Mouse (Mus musculus) yolk sac, embryonic 10.5 days (tissue): ENCODE data around the gene Rpusd3.

ENCODE experiments used
- DNase-seq: peaks from one replicate; pipeline ENCODE4 v3.0.0-alpha.2; 2017; ENCODE audit warnings: low spot score

Gene Rpusd3

GRCm38 (mm10) chr6:113429965-113430364 lies 10.8 kb upstream of the Rpusd3 start:
- DNase-seq, result no peak

- peak; percentile 67 for DNase-seq
Measured at GRCm38 (mm10) chr6:113428006-113428405, 8.9 kb upstream of the Rpusd3 start.

GRCm38 (mm10) chr6:113427397-113427796 lies 8.3 kb upstream of the Rpusd3 start:
- DNase-seq, result peak; percentile 56

GRCm38 (mm10) chr6:113426696-113427095 lies 7.6 kb upstream of the Rpusd3 start:
- no peak for DNase-seq

DNA sequence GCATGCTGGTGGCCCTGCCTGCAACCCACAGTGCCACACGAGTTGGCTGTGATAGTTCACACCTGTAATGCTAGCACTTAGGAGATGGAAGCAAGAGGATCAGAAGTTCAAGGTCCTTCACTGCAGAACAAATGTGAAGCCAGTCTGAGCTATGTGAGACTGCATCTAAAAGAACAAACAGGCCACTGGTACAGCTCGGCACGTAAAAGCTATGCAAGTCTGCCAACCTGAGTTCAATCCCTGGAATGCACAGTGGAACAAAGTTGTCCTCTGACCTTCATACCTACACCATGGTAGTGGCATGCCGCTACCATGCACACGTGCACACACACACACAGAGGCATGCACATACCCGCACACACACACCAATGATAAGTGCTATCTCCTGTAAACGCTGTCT lies 5.0 kb upstream of the Rpusd3 start:
- DNase-seq, result no peak

GRCm38 (mm10) chr6:113423000-113423399 lies 3.9 kb upstream of the Rpusd3 start:
- no peak for DNase-seq

DNA sequence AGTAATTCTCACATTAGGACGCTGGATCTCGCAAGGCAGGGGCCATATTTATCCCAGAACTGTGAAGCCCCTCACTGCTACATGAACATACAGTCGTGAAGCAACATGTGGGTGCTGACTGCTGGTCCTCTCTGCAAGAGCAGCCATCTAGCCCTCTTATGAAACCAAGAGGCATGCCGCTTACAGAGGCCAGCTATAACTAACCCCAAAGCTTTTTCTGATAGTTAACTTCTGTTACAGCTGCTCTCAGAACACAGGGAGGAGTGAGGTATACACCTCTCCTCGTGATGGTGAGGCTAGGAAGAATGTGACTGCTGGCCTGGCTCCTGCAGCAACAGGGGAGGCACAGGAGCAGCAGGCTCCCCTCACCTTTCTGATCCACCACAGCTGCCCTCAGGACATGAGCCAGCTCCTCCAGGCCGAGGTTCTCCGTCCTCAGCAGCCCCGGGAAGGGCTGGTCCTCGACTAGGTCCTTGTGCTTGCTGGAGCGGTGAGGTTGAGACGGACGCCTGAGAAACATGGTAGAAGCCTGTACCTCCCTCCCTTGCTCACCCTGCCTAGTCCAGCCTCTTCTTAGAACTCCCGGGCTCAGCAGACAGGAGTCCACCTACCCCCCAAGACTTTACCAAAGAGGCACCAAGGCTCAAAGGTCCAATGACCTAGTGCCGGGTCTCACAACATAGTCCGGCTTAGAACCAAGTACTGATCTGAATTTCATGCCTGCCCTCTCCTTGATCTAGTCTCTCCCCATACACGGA lies 520 bp downstream of the Rpusd3 start:
- DNase-seq, result no peak

DNA sequence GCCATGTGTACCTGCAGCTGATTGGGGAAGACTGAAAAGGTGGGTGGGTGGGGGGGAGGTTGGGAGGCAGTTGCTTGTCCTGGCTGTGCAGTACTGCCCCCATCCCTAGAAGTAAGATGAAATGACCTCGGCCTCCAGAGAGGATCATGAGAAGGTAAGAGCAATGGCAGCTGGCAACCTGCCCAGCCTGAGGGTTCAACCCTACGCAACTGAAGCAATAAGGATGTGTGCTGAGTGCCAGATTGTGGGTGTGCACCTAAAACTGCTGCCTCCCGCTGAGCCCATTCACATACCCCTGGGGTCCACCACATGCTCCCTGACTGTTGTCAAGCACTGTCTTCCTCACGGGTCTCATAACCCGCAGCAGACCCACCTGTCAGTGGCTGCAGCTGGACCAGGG lies 2.7 kb downstream of the Rpusd3 start:
- no peak for DNase-seq

- no peak for DNase-seq
Measured at GRCm38 (mm10) chr6:113410001-113410400, 9.1 kb downstream of the Rpusd3 start.

GRCm38 (mm10) chr6:113406683-113407082 lies 12.5 kb downstream of the Rpusd3 start:
- DNase-seq, result no peak

- DNase-seq, result no peak
Measured at GRCm38 (mm10) chr6:113405483-113405882, 13.7 kb downstream of the Rpusd3 start.

- peak; percentile 82 for DNase-seq
Measured at GRCm38 (mm10) chr6:113404649-113405448, 14.3 kb downstream of the Rpusd3 start.

DNA sequence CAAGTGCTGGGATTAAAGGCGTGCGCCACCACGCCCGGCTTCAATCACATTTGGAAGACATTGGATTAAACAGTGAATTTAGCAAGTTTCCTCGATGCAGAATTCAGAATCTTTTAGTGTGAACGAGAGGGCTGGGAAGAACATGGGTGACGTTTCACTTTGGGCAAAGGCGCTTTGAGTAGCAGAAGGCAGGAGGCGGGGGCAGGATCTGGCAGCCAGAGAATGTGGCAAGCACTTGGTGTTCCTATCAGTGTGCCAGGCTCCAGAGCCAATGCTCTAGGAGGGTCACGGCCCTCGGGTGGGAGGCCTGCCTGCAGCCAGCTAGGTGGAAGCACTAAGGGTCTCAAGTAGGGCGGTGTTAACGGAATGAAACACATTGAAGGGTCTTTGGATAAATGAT lies 17.0 kb downstream of the Rpusd3 start:
- no peak for DNase-seq

DNA sequence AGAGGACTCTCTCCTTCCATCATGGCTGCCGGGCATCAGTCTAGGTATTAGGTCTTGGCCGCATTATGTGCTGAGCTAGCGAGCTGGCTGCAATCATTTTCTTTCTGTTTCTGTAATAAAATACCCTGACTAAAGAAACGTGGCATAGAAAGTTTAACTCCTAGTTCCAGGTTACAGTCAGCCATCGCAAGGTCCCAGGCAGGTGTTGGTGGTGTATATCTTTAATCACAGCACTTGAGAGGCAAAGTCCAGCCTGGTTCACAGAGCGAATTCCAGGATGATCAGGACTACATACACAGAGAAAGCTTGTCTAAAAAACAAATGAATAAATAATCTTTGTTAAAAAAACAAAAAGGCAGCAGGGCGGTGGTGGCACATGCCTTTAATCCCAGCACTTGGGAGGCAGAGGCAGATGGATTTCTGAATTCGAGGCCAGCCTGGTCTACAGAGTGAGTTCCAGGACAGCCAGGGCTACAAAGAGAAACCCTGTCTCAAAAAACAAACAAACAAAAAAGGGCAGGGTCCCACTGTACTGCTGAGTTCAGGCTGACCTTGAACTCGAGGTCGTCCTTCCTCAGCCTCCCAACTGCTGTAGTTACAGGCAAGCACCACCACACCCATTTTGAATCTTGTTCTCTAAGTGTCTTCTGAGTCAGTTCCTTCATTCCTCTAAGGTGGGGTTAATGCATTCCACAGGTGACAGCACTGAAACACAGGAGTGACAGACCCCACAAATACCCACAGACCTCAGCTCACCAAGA lies 22.7 kb downstream of the Rpusd3 start:
- no peak for DNase-seq

- no peak for DNase-seq
Measured at GRCm38 (mm10) chr6:113395501-113395900, 23.6 kb downstream of the Rpusd3 start.

- DNase-seq, result no peak
Measured at GRCm38 (mm10) chr6:113394811-113395210, 24.3 kb downstream of the Rpusd3 start.

DNA sequence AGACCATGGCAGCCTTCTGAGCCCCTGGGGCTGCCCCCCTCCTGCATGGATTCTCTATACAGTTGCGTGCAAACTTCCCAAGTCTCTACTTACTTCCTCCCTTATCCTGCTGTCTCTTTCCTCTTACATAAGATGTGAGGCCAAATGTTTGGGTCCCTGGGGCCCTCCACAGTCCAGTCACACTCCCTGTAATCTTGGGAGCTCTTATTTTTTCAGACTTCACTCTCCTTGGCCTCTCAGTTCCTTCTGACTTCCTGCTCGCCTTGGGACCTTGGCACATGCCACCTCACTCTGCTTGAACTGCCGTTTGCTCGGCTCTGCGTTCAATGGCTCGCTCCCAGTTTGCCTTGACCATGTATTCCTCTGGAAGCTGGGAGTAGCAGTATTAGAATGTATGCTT lies 25.2 kb downstream of the Rpusd3 start:
- DNase-seq, result no peak

DNA sequence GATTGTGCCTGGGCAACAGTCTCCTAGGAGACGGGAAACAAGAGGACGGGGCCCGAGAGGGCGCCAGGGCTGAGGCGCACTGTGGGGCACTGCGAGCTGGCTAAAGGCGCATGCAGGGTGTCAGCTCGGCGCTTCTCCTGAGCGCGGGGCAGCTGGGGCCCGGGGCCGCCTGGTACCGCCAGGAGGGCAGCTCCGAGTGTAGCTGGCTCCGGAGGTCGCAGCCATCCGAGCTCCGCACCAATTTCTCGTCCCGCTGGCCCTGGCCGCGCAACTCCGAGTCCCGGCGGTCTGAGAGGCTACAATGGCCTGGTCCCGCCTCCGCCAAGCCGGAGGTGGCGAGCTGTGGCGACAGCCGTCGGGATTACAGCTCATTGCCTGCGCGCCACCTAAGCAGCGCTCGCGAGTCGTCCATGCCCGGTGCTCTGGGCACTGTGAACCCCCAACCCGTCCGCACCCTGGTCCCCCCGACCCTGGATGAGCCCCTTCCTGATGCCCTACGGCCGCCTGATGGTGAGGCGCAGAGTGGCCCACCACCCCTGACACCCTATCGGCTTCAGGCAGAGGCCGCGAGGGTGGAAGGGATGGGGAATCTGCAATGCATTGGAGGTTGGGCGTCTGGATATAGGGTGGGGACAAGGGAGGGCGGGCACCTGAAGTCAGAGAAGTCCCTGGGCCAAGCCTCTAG lies 26.6 kb downstream of the Rpusd3 start:
- DNase-seq, result peak; percentile 57

DNA sequence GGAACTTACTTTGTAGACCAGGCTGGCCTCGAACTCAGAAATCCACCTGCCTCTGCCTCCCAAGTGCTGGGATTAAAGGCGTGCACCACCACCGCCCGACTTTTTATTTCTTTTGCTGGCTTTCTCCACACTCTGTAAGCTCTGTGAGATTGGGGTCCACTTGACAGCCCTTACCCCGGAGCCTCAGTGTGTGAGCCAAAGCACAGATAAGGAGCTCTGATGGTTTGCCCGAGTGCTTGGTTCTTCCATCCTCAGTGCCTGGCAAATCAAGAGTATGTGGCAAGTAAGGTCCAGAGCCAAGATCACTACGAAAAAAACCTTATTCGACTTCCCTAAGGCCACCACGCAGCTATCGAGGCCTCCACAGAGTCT lies 27.1 kb downstream of the Rpusd3 start:
- no peak for DNase-seq

GRCm38 (mm10) chr6:113390715-113391114 lies 28.4 kb downstream of the Rpusd3 start:
- no peak for DNase-seq

GRCm38 (mm10) chr6:113388960-113389359 lies 30.2 kb downstream of the Rpusd3 start, which contains the start of gene Ttll3:
Ttll3 (plus strand) TSS chr6:113389260.
- no peak for DNase-seq

DNA sequence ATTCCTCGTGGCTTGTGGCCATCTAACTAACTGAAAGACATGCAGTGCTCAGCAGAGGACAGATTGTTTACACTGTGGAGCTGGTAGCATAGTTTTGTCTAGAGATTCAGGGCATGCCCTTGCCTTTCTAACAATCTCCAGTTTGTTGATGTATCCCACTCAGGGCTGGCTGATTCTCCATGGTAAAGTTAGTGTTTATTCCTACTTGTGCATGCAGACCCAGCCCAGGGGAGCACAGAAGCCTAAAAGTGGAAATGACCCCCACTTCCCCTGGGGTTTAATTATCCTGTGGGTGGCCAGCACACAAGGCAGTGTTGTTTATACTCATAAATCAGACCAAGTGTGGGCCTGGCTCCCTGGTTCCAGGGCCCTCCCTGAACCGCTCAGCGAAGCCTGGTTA lies 33.1 kb downstream of the Rpusd3 start:
- DNase-seq, result peak; percentile 61
